Mouse (Mus musculus): ENCODE measurements at regions not wholly inside any gene's neighbourhood (a gene's known extent, or its start where the extent isn't known, plus 50 kb on each side); places are given as distances from the start of the nearest gene placed in this dataset.

GRCm38 (mm10) chr1:183669674-183670073, 251.7 kb downstream of the Hhipl2 start:
- Histone ChIP-seq H3K4me1 (ENCODE audit: control insufficient read depth in 2 of 2, insufficient read depth in 2 of 2, low read length in 2 of 2, poor library complexity in 1 of 2) (no peaks in the 10 kb centered on the region), H3K9me3 (ENCODE audit: control insufficient read depth, insufficient read depth, low read depth, low read length) (no peaks in the 10 kb centered on the region), H3K4me3 (ENCODE audit: insufficient read depth in 1 of 2, low read depth in 1 of 2, low read length in 2 of 2, poor library complexity in 1 of 2, severe bottlenecking in 1 of 2) (no peak overlapping the region), H3K36me3 (ENCODE audit: control insufficient read depth, insufficient read depth, low read length, poor library complexity, severe bottlenecking) (no peaks in the 10 kb centered on the region), H3K27ac (ENCODE audit: insufficient read depth, low read depth, low read length, poor library complexity, severe bottlenecking) (no peak overlapping the region), H3K9ac (ENCODE audit: insufficient read depth, low read depth, low read length, poor library complexity, severe bottlenecking) (no peak overlapping the region)
- in situ Hi-C loops (cut with MboI; ENCODE audit: low sequenced_read_pairs in 2 of 2, unreplicated experiment in 2 of 2), result no loop called here
- TF ChIP-seq MAFK (IDR thresholded peaks at IDR 0.05; ENCODE audit: insufficient read depth, low read depth, low read length) (no peak), ZNF384 (IDR thresholded peaks at IDR 0.05; ENCODE audit: low read depth, low read length) (no peak), CHD2 (IDR thresholded peaks at IDR 0.05; ENCODE audit: low read depth, low read length) (no peak), ZC3H11A (IDR thresholded peaks at IDR 0.05; ENCODE audit: borderline replicate concordance, low read depth, low read length) (no peak), HCFC1 (IDR thresholded peaks at IDR 0.05; ENCODE audit: borderline replicate concordance, insufficient read depth, low read length) (no peak)
- DNase-seq (ENCODE audit: low read depth, low spot score), result no peak

DNA sequence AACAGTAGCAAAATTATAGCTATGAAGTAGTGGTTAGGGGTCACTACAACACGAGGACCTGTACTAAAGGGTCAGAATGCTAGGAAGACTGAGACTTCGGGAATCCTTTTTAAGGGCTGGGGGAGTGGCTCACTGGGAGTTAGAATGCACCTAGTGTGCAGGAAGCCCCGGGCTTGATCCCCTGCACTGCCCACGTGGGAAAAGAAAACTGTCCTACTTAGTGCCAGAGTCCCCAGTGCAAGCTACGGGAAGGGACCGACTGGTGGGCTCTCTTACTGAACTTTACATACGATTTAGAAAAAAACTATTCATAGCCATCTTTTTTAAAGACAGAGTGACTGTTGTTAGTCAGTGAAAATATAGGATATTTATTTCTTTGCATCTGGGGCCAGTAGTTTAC, 252.5 kb downstream of the Hhipl2 start:
- Histone ChIP-seq H3K9ac (ENCODE audit: insufficient read depth, low read depth, low read length, poor library complexity, severe bottlenecking) (no peak overlapping the region), H3K4me1 (ENCODE audit: control insufficient read depth in 2 of 2, insufficient read depth in 2 of 2, low read length in 2 of 2, poor library complexity in 1 of 2) (no peaks in the 10 kb centered on the region), H3K27ac (ENCODE audit: insufficient read depth, low read depth, low read length, poor library complexity, severe bottlenecking) (no peak overlapping the region), H3K36me3 (ENCODE audit: control insufficient read depth, insufficient read depth, low read length, poor library complexity, severe bottlenecking) (no peaks in the 10 kb centered on the region), H3K4me3 (ENCODE audit: insufficient read depth in 1 of 2, low read depth in 1 of 2, low read length in 2 of 2, poor library complexity in 1 of 2, severe bottlenecking in 1 of 2) (no peak overlapping the region), H3K9me3 (ENCODE audit: control insufficient read depth, insufficient read depth, low read depth, low read length) (no peaks in the 10 kb centered on the region)
- DNase-seq (ENCODE audit: low read depth, low spot score), result no peak
- in situ Hi-C loops (cut with MboI; ENCODE audit: low sequenced_read_pairs in 2 of 2, unreplicated experiment in 2 of 2), result no loop called here
- TF ChIP-seq CHD2 (IDR thresholded peaks at IDR 0.05; ENCODE audit: low read depth, low read length) (no peak), ZC3H11A (IDR thresholded peaks at IDR 0.05; ENCODE audit: borderline replicate concordance, low read depth, low read length) (no peak), HCFC1 (IDR thresholded peaks at IDR 0.05; ENCODE audit: borderline replicate concordance, insufficient read depth, low read length) (no peak), MAFK (IDR thresholded peaks at IDR 0.05; ENCODE audit: insufficient read depth, low read depth, low read length) (no peak), ZNF384 (IDR thresholded peaks at IDR 0.05; ENCODE audit: low read depth, low read length) (no peak)

DNA sequence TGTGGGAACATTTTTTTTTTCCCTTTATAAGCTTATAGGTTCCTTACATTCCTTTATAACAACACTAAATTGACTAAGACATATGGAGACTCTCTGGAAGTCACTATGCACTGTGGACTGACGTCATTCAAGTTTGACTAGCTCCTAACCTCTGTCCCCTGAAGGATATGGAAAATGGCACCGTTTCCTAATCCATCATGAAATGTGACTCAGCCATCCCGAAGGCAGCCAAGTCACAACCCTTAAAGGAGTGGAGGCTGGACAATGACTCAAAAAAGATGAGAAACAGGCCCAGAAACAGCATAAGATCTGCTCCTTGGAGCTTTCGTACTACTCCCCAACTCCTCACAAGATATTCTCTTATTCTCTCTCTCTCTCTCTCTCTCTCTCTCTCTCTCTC, 253.5 kb downstream of the Hhipl2 start:
- no peak for TF ChIP-seq ZNF384 (IDR thresholded peaks at IDR 0.05; ENCODE audit: low read depth, low read length)
- no peak for TF ChIP-seq ZC3H11A (IDR thresholded peaks at IDR 0.05; ENCODE audit: borderline replicate concordance, low read depth, low read length)
- no peak for TF ChIP-seq HCFC1 (IDR thresholded peaks at IDR 0.05; ENCODE audit: borderline replicate concordance, insufficient read depth, low read length)
- TF ChIP-seq CHD2 (IDR thresholded peaks at IDR 0.05; ENCODE audit: low read depth, low read length), result no peak
- no peak for TF ChIP-seq MAFK (IDR thresholded peaks at IDR 0.05; ENCODE audit: insufficient read depth, low read depth, low read length)
- Histone ChIP-seq H3K27ac (ENCODE audit: insufficient read depth, low read depth, low read length, poor library complexity, severe bottlenecking) (no peak overlapping the region), H3K9me3 (ENCODE audit: control insufficient read depth, insufficient read depth, low read depth, low read length) (no peaks in the 10 kb centered on the region), H3K4me3 (ENCODE audit: insufficient read depth in 1 of 2, low read depth in 1 of 2, low read length in 2 of 2, poor library complexity in 1 of 2, severe bottlenecking in 1 of 2) (no peak overlapping the region), H3K4me1 (ENCODE audit: control insufficient read depth in 2 of 2, insufficient read depth in 2 of 2, low read length in 2 of 2, poor library complexity in 1 of 2) (no peaks in the 10 kb centered on the region), H3K9ac (ENCODE audit: insufficient read depth, low read depth, low read length, poor library complexity, severe bottlenecking) (no peak overlapping the region), H3K36me3 (ENCODE audit: control insufficient read depth, insufficient read depth, low read length, poor library complexity, severe bottlenecking) (no peaks in the 10 kb centered on the region)
- in situ Hi-C loops (cut with MboI; ENCODE audit: low sequenced_read_pairs in 2 of 2, unreplicated experiment in 2 of 2), result no loop called here
- no peak for DNase-seq (ENCODE audit: low read depth, low spot score)

- H3K9ac ChIP-seq (ENCODE audit: insufficient read depth, low read depth, low read length, poor library complexity, severe bottlenecking), result no peak overlapping the region
- no peak overlapping the region for H3K4me3 ChIP-seq (ENCODE audit: insufficient read depth in 1 of 2, low read depth in 1 of 2, low read length in 2 of 2, poor library complexity in 1 of 2, severe bottlenecking in 1 of 2)
- DNase-seq (ENCODE audit: low read depth, low spot score), result no peak
- no peaks in the 10 kb centered on the region for H3K4me1 ChIP-seq (ENCODE audit: control insufficient read depth in 2 of 2, insufficient read depth in 2 of 2, low read length in 2 of 2, poor library complexity in 1 of 2)
- in situ Hi-C loops (cut with MboI; ENCODE audit: low sequenced_read_pairs in 2 of 2, unreplicated experiment in 2 of 2), result no loop called here
- no peak overlapping the region for H3K27ac ChIP-seq (ENCODE audit: insufficient read depth, low read depth, low read length, poor library complexity, severe bottlenecking)
- H3K36me3 ChIP-seq (ENCODE audit: control insufficient read depth, insufficient read depth, low read length, poor library complexity, severe bottlenecking), result no peaks in the 10 kb centered on the region
- no peaks in the 10 kb centered on the region for H3K9me3 ChIP-seq (ENCODE audit: control insufficient read depth, insufficient read depth, low read depth, low read length)
- TF ChIP-seq HCFC1 (IDR thresholded peaks at IDR 0.05; ENCODE audit: borderline replicate concordance, insufficient read depth, low read length), result no peak
- no peak for TF ChIP-seq MAFK (IDR thresholded peaks at IDR 0.05; ENCODE audit: insufficient read depth, low read depth, low read length)
These were observed 254.5 kb downstream of the Hhipl2 start for GRCm38 (mm10) chr1:183672521-183672920.

GRCm38 (mm10) chr1:183677585-183677984, 259.6 kb downstream of the Hhipl2 start:
- Histone ChIP-seq H3K4me1 (ENCODE audit: control insufficient read depth in 2 of 2, insufficient read depth in 2 of 2, low read length in 2 of 2, poor library complexity in 1 of 2) (no peaks in the 10 kb centered on the region), H3K9ac (ENCODE audit: insufficient read depth, low read depth, low read length, poor library complexity, severe bottlenecking) (no peak overlapping the region), H3K27ac (ENCODE audit: insufficient read depth, low read depth, low read length, poor library complexity, severe bottlenecking) (no peak overlapping the region), H3K4me3 (ENCODE audit: insufficient read depth in 1 of 2, low read depth in 1 of 2, low read length in 2 of 2, poor library complexity in 1 of 2, severe bottlenecking in 1 of 2) (no peak overlapping the region), H3K9me3 (ENCODE audit: control insufficient read depth, insufficient read depth, low read depth, low read length) (no peaks in the 10 kb centered on the region), H3K36me3 (ENCODE audit: control insufficient read depth, insufficient read depth, low read length, poor library complexity, severe bottlenecking) (no peaks in the 10 kb centered on the region)
- DNase-seq (ENCODE audit: low read depth, low spot score), result no peak
- in situ Hi-C loops (cut with MboI; ENCODE audit: low sequenced_read_pairs in 2 of 2, unreplicated experiment in 2 of 2), result no loop called here
- no peak for TF ChIP-seq ZC3H11A (IDR thresholded peaks at IDR 0.05; ENCODE audit: borderline replicate concordance, low read depth, low read length)
- no peak for TF ChIP-seq MAFK (IDR thresholded peaks at IDR 0.05; ENCODE audit: insufficient read depth, low read depth, low read length)
- TF ChIP-seq ZNF384 (IDR thresholded peaks at IDR 0.05; ENCODE audit: low read depth, low read length), result no peak
- TF ChIP-seq HCFC1 (IDR thresholded peaks at IDR 0.05; ENCODE audit: borderline replicate concordance, insufficient read depth, low read length), result no peak
- TF ChIP-seq CHD2 (IDR thresholded peaks at IDR 0.05; ENCODE audit: low read depth, low read length), result no peak

Data from ES-E14 (cell line).